Mouse (Mus musculus) megakaryocyte, embryonic 14.5 days (primary cell): ENCODE results near the gene Atp9a.

Experiments used
- FLI1 ChIP-seq: IDR thresholded peaks from 2 replicates; pipeline ENCODE4 v1.6.1; 2012; ENCODE audit warnings: low read length, inconsistent platforms, mixed read lengths
- GATA1 ChIP-seq: IDR thresholded peaks from 3 replicates; pipeline ENCODE4 v1.6.1; 2012; ENCODE audit warnings: mixed read lengths, low read length, inconsistent platforms, borderline replicate concordance

DNA sequence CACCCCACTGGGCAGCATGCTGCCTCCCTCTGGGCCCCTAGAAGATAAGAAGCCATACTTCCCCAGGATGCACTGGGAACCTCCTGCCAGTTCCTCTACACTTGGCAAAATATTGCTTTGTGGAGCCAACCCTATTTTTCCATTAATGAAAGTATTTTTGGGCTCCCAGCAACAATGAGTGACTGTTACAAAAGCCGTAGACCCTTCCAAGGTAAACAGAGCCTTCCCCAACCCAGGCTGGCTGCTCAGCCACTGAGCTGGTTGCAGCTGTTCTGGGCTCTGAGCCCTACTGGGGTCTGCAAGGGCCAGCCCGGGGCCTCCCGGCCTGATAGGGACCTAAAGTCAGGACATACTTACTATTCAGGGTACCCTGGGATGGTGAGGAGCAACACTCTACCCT is 131.3 kb downstream of the Atp9a start:
- TF ChIP-seq GATA1 = no peak
- no peak for TF ChIP-seq FLI1
